Mouse (Mus musculus): Measurements from ENCODE around the gene Gm49395. TPM values are rescaled to one million over a fixed set of nuclear protein-coding genes. Genes with fewer than 3 reads are reported as not detected.

The Gm49395 gene
- polyA plus RNA-seq, 1 experiment from 2014 or later = 7.4 TPM

GRCm38 (mm10) chr13:115106183-115106582, 4.5 kb upstream of the Gm49395 start:
- Histone ChIP-seq H3K4me3 (ENCODE audit: low read depth, low read length) (no peak overlapping the region), H3K9ac (ENCODE audit: low read depth, low read length) (no peak overlapping the region), H3K27ac (ENCODE audit: low read depth, low read length) (no peak overlapping the region), H3K4me1 (replicated peaks; ENCODE audit: control insufficient read depth, insufficient read depth, low read length) (peaks cover 2% of the 10 kb centered on the region; the same call in 1 of the 2 replicates), H3K9me3 (ENCODE audit: control insufficient read depth) (no peaks in the 10 kb centered on the region), H3K27me3 (replicated peaks; ENCODE audit: control insufficient read depth, insufficient read depth, low read length) (no peaks in the 10 kb centered on the region), H3K36me3 (ENCODE audit: control insufficient read depth, insufficient read depth) (no peaks in the 10 kb centered on the region), H3K4me2 (replicated peaks; ENCODE audit: low read depth) (no peak overlapping the region)
- TF ChIP-seq CTCF (IDR thresholded peaks at IDR 0.05; ENCODE audit: low read depth) = no peak
- no peak for ATAC-seq
- 78% methylated on average over 10 of the region's 10 CpGs for WGBS

- WGBS = 97% methylated on average over 2 of the region's 2 CpGs
- Histone ChIP-seq H3K27ac (ENCODE audit: low read depth, low read length) (no peak overlapping the region), H3K4me1 (replicated peaks; ENCODE audit: control insufficient read depth, insufficient read depth, low read length) (peaks cover 5% of the 10 kb centered on the region; the same call in 1 of the 2 replicates), H3K36me3 (ENCODE audit: control insufficient read depth, insufficient read depth) (no peaks in the 10 kb centered on the region), H3K4me2 (replicated peaks; ENCODE audit: low read depth) (no peak overlapping the region), H3K9ac (ENCODE audit: low read depth, low read length) (no peak overlapping the region), H3K27me3 (replicated peaks; ENCODE audit: control insufficient read depth, insufficient read depth, low read length) (no peaks in the 10 kb centered on the region), H3K9me3 (ENCODE audit: control insufficient read depth) (no peaks in the 10 kb centered on the region), H3K4me3 (ENCODE audit: low read depth, low read length) (no peak overlapping the region)
- TF ChIP-seq CTCF (IDR thresholded peaks at IDR 0.05; ENCODE audit: low read depth) = no peak
- ATAC-seq = no peak
These were observed 1.0 kb upstream of the Gm49395 start for GRCm38 (mm10) chr13:115102754-115103153.

GRCm38 (mm10) chr13:115100381-115101177, 1.1 kb downstream of the Gm49395 start:
- peak overlapping the region; percentile 84 for H3K27ac ChIP-seq (ENCODE audit: low read depth, low read length)
- no peaks in the 10 kb centered on the region for H3K27me3 ChIP-seq (replicated peaks; ENCODE audit: control insufficient read depth, insufficient read depth, low read length)
- no peak for ATAC-seq
- peaks cover 5% of the 10 kb centered on the region for H3K4me1 ChIP-seq (replicated peaks; ENCODE audit: control insufficient read depth, insufficient read depth, low read length)
- TF ChIP-seq CTCF (IDR thresholded peaks at IDR 0.05; ENCODE audit: low read depth) = no peak
- peak overlapping the region; percentile 92 for H3K4me2 ChIP-seq (replicated peaks; ENCODE audit: low read depth)
- peak overlapping the region; percentile 68 for H3K4me3 ChIP-seq (ENCODE audit: low read depth, low read length)
- 49% methylated on average over 11 of the region's 11 CpGs for WGBS
- no peaks in the 10 kb centered on the region for H3K36me3 ChIP-seq (ENCODE audit: control insufficient read depth, insufficient read depth)
- H3K9me3 ChIP-seq (ENCODE audit: control insufficient read depth) = no peaks in the 10 kb centered on the region
- H3K9ac ChIP-seq (ENCODE audit: low read depth, low read length) = 0 out of 2 replicates have a peak overlapping the region, but pooled peaks have one; percentile 53

GRCm38 (mm10) chr13:115099381-115099780, 2.3 kb downstream of the Gm49395 start:
- H3K36me3 ChIP-seq (ENCODE audit: control insufficient read depth, insufficient read depth) = no peaks in the 10 kb centered on the region
- TF ChIP-seq CTCF (IDR thresholded peaks at IDR 0.05; ENCODE audit: low read depth) = no peak
- H3K9ac ChIP-seq (ENCODE audit: low read depth, low read length) = no peak overlapping the region
- H3K4me2 ChIP-seq (replicated peaks; ENCODE audit: low read depth) = peak overlapping the region; percentile 92; the same call in 1 of the 2 replicates
- peaks cover 5% of the 10 kb centered on the region for H3K4me1 ChIP-seq (replicated peaks; ENCODE audit: control insufficient read depth, insufficient read depth, low read length)
- H3K9me3 ChIP-seq (ENCODE audit: control insufficient read depth) = no peaks in the 10 kb centered on the region
- H3K27ac ChIP-seq (ENCODE audit: low read depth, low read length) = no peak overlapping the region
- no peaks in the 10 kb centered on the region for H3K27me3 ChIP-seq (replicated peaks; ENCODE audit: control insufficient read depth, insufficient read depth, low read length)
- no peak for ATAC-seq
- WGBS = 83% methylated on average over 9 of the region's 9 CpGs
- H3K4me3 ChIP-seq (ENCODE audit: low read depth, low read length) = no peak overlapping the region

GRCm38 (mm10) chr13:115098227-115098626, 3.5 kb downstream of the Gm49395 start:
- H3K9me3 ChIP-seq (ENCODE audit: control insufficient read depth) = no peaks in the 10 kb centered on the region
- no peaks in the 10 kb centered on the region for H3K36me3 ChIP-seq (ENCODE audit: control insufficient read depth, insufficient read depth)
- no peak overlapping the region for H3K27ac ChIP-seq (ENCODE audit: low read depth, low read length)
- ATAC-seq = no peak
- no peak overlapping the region for H3K4me3 ChIP-seq (ENCODE audit: low read depth, low read length)
- H3K4me2 ChIP-seq (replicated peaks; ENCODE audit: low read depth) = no peak overlapping the region
- H3K27me3 ChIP-seq (replicated peaks; ENCODE audit: control insufficient read depth, insufficient read depth, low read length) = no peaks in the 10 kb centered on the region
- H3K4me1 ChIP-seq (replicated peaks; ENCODE audit: control insufficient read depth, insufficient read depth, low read length) = peaks cover 5% of the 10 kb centered on the region
- H3K9ac ChIP-seq (ENCODE audit: low read depth, low read length) = no peak overlapping the region
- TF ChIP-seq CTCF (IDR thresholded peaks at IDR 0.05; ENCODE audit: low read depth) = no peak
- WGBS = 83% methylated on average over 3 of the region's 3 CpGs

- Histone ChIP-seq H3K9me3 (ENCODE audit: control insufficient read depth) (no peaks in the 10 kb centered on the region), H3K27me3 (replicated peaks; ENCODE audit: control insufficient read depth, insufficient read depth, low read length) (no peaks in the 10 kb centered on the region), H3K4me3 (ENCODE audit: low read depth, low read length) (no peak overlapping the region), H3K27ac (ENCODE audit: low read depth, low read length) (no peak overlapping the region), H3K36me3 (ENCODE audit: control insufficient read depth, insufficient read depth) (no peaks in the 10 kb centered on the region), H3K9ac (ENCODE audit: low read depth, low read length) (no peak overlapping the region), H3K4me2 (replicated peaks; ENCODE audit: low read depth) (no peak overlapping the region), H3K4me1 (replicated peaks; ENCODE audit: control insufficient read depth, insufficient read depth, low read length) (peaks cover 5% of the 10 kb centered on the region)
- no peak for ATAC-seq
- 66% methylated on average over 5 of the region's 5 CpGs for WGBS
- no peak for TF ChIP-seq CTCF (IDR thresholded peaks at IDR 0.05; ENCODE audit: low read depth)
These were observed 4.8 kb downstream of the Gm49395 start for GRCm38 (mm10) chr13:115096965-115097364.

Measured in intestine, postnatal 0 days (tissue).